Mouse (Mus musculus): Measurements from ENCODE around the gene Nlgn3.
A peak's percentile ranks its signal among the peaks of the same experiment; 100 is the strongest.

The Nlgn3 gene

GRCm38 (mm10) chrX:101299055-101299454 is at the start of gene Nlgn3:
Nlgn3 (plus strand) TSS chrX:101299168.
- no peak for DNase-seq (ENCODE audit: extremely low read depth, low read depth)

- DNase-seq (ENCODE audit: extremely low read depth, low read depth), result peak; percentile 96
Observed at GRCm38 (mm10) chrX:101253952-101254729, 44.8 kb upstream of the Nlgn3 start, which contains the start of gene Foxo4. Foxo4 (plus strand) TSS chrX:101254528.

- DNase-seq (ENCODE audit: extremely low read depth, low read depth), result no peak
Observed at GRCm38 (mm10) chrX:101254740-101255139, 44.2 kb upstream of the Nlgn3 start.

- no peak for DNase-seq (ENCODE audit: extremely low read depth, low read depth)
Observed at GRCm38 (mm10) chrX:101256603-101257002, 42.4 kb upstream of the Nlgn3 start.

GRCm38 (mm10) chrX:101260441-101261325 is 38.3 kb upstream of the Nlgn3 start:
- DNase-seq (ENCODE audit: extremely low read depth, low read depth), result no peak

GRCm38 (mm10) chrX:101263892-101264291 is 35.1 kb upstream of the Nlgn3 start, which contains the start of gene Gm614:
Gm614 (minus strand) TSS chrX:101263992.
- no peak for DNase-seq (ENCODE audit: extremely low read depth, low read depth)

GRCm38 (mm10) chrX:101266631-101267030 is 32.3 kb upstream of the Nlgn3 start:
- DNase-seq (ENCODE audit: extremely low read depth, low read depth), result no peak

GRCm38 (mm10) chrX:101268025-101268754 is 30.8 kb upstream of the Nlgn3 start, which contains the start of gene Il2rg:
Il2rg (minus strand) TSS chrX:101268255.
- no peak for DNase-seq (ENCODE audit: extremely low read depth, low read depth)

GRCm38 (mm10) chrX:101268755-101269124 is 30.2 kb upstream of the Nlgn3 start, which contains the start of gene Gm20489:
Gm20489 (minus strand) TSS chrX:101269023.
- DNase-seq (ENCODE audit: extremely low read depth, low read depth), result no peak

- DNase-seq (ENCODE audit: extremely low read depth, low read depth), result no peak
Observed at GRCm38 (mm10) chrX:101273410-101273809, 25.6 kb upstream of the Nlgn3 start.

- DNase-seq (ENCODE audit: extremely low read depth, low read depth), result peak; percentile 86
Observed at GRCm38 (mm10) chrX:101273875-101274738, 24.9 kb upstream of the Nlgn3 start, which contains the start of gene Med12. Med12 (plus strand) TSS chrX:101274030.

- DNase-seq (ENCODE audit: extremely low read depth, low read depth), result no peak
Observed at GRCm38 (mm10) chrX:101282813-101283212, 16.2 kb upstream of the Nlgn3 start.

GRCm38 (mm10) chrX:101285534-101285933 is 13.4 kb upstream of the Nlgn3 start:
- DNase-seq (ENCODE audit: extremely low read depth, low read depth), result no peak

- DNase-seq (ENCODE audit: extremely low read depth, low read depth), result no peak
Observed at GRCm38 (mm10) chrX:101285953-101286670, 12.9 kb upstream of the Nlgn3 start.

- DNase-seq (ENCODE audit: extremely low read depth, low read depth), result peak; percentile 94
Observed at GRCm38 (mm10) chrX:101287543-101287942, 11.4 kb upstream of the Nlgn3 start.

- DNase-seq (ENCODE audit: extremely low read depth, low read depth), result no peak
Observed at GRCm38 (mm10) chrX:101288432-101288831, 10.5 kb upstream of the Nlgn3 start.

- no peak for DNase-seq (ENCODE audit: extremely low read depth, low read depth)
Observed at GRCm38 (mm10) chrX:101289037-101289436, 9.9 kb upstream of the Nlgn3 start.

- no peak for DNase-seq (ENCODE audit: extremely low read depth, low read depth)
Observed at GRCm38 (mm10) chrX:101290111-101290510, 8.9 kb upstream of the Nlgn3 start.
